12 mouse cellular contexts compared by ENCODE assay signal in the genomic region with DNA sequence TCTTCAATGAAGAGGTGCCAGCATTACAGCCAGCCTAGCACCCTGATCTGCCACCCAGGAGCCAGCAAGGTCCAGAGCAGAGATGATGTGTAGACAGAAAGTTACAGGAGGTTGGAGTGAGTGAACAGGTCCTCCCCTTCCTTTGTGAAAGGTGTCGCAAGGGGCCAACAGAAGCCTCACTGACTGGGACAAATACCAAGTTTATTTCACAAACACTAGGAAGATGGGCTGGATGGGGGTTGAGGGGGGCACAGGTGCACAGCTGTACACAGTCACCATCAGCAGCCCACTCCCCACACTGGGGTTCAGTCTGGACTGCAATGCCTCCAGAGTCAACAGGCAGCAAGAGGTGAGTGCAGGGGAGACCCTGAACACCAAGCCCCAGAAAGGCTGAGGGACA. TPM values are rescaled to one million over a fixed set of nuclear protein-coding genes. Genes with fewer than 3 reads are reported as not detected.
DNase-seq lines count a peak whose midpoint lies in the region; ATAC-seq and TF ChIP-seq lines count a peak whose summit lies in the region.
"Had no signal": no experiment of that assay in that cellular context is flagged by ENCODE, and none has a peak within 500 bp of the region (broad histone marks: within the 10 kb centered on the region; RNA-seq: fewer than 3 reads in every experiment).

No protein-coding gene starts in this region.

- no peak for TF ChIP-seq POLR2A in heart, adult 2 months (IDR thresholded peaks at IDR 0.05; ENCODE audit: insufficient read depth, low read depth, low read length)
- TF ChIP-seq POLR2A in thymus, adult 2 months (IDR thresholded peaks at IDR 0.05; ENCODE audit: control insufficient read depth, extremely low read depth, insufficient read depth, low read length, poor library complexity): no peak

- peak overlapping the region; percentile 92 for H3K4me2 ChIP-seq in heart, embryonic 11.5 days
- peak overlapping the region; percentile 84 for H3K4me2 ChIP-seq in forebrain, postnatal 0 days (ENCODE audit: low read depth)
- peak overlapping the region; percentile 71; the same call in 1 of the 2 replicates for H3K4me2 ChIP-seq in midbrain, embryonic 11.5 days

- no peak overlapping the region for H3K27ac ChIP-seq in heart, embryonic 11.5 days (ENCODE audit: low read depth, low read length)
- H3K27ac ChIP-seq in heart, adult 2 months: no peak overlapping the region
- no peak overlapping the region for H3K27ac ChIP-seq in forebrain, postnatal 0 days (ENCODE audit: low read depth, low read length)
- no peak overlapping the region for H3K27ac ChIP-seq in midbrain, embryonic 11.5 days (ENCODE audit: low read depth, low read length)
- H3K27ac ChIP-seq in thymus, adult 2 months (ENCODE audit: control insufficient read depth, insufficient read depth, low read length): no peak overlapping the region

- no peak for TF ChIP-seq CTCF in heart, adult 2 months (IDR thresholded peaks at IDR 0.05)
- TF ChIP-seq CTCF in forebrain, postnatal 0 days (IDR thresholded peaks at IDR 0.05; ENCODE audit: low read depth): no peak
- no peak for TF ChIP-seq CTCF in thymus, adult 2 months (IDR thresholded peaks at IDR 0.05; ENCODE audit: borderline replicate concordance, control insufficient read depth, extremely low read depth, insufficient read depth, low read length, poor library complexity)

- ATAC-seq in heart, embryonic 11.5 days (replicated peaks; ENCODE audit: insufficient number of reproducible peaks, low FRiP score, low TSS enrichment): no peak
- ATAC-seq in forebrain, postnatal 0 days: no peak
- no peak for ATAC-seq in midbrain, embryonic 11.5 days (ENCODE audit: low FRiP score)
- ATAC-seq: activated CD4-positive, CD25-positive, alpha-beta regulatory T cell, adult 4 months had no signal

- H3K4me3 ChIP-seq in heart, embryonic 11.5 days (ENCODE audit: low read depth, low read length): peak overlapping the region; percentile 87; the same call in 1 of the 2 replicates
- no peak overlapping the region for H3K4me3 ChIP-seq in heart, adult 2 months
- H3K4me3 ChIP-seq in forebrain, postnatal 0 days (ENCODE audit: low read depth, low read length): peak overlapping the region; percentile 83; the same call in 1 of the 2 replicates
- H3K4me3 ChIP-seq in midbrain, embryonic 11.5 days (ENCODE audit: low read depth, low read length): no peak overlapping the region; the same call in 1 of the 2 replicates
- H3K4me3 ChIP-seq in thymus, adult 2 months (ENCODE audit: control insufficient read depth, insufficient read depth, low read length): no peak overlapping the region

- H3K9ac ChIP-seq in heart, embryonic 11.5 days (ENCODE audit: low read depth, low read length): no peak overlapping the region
- no peak overlapping the region for H3K9ac ChIP-seq in heart, adult 2 months (ENCODE audit: low read depth, low read length)
- H3K9ac ChIP-seq in forebrain, postnatal 0 days: 0 out of 2 replicates have a peak overlapping the region, but pooled peaks have one; percentile 87
- H3K9ac ChIP-seq in midbrain, embryonic 11.5 days (ENCODE audit: low read length): peak overlapping the region; percentile 94; the same call in 1 of the 2 replicates

- TF ChIP-seq EP300 in heart, adult 2 months (IDR thresholded peaks at IDR 0.05; ENCODE audit: insufficient read depth, low read depth, low read length): no peak

- H3K79me2 ChIP-seq in heart, adult 2 months (replicated peaks; ENCODE audit: control insufficient read depth, insufficient read depth, low read length): no peaks in the 10 kb centered on the region

- 100% methylated on average over 1 of the region's 1 CpGs for WGBS in heart, embryonic 11.5 days (ENCODE audit: insufficient replicate concordance)
- WGBS in heart, adult 2 months: 92% methylated on average over 1 of the region's 1 CpGs
- 82% methylated on average over 1 of the region's 1 CpGs for WGBS in forebrain, postnatal 0 days
- WGBS in midbrain, embryonic 11.5 days: 100% methylated on average over 1 of the region's 1 CpGs
- WGBS in thymus, adult 2 months: 100% methylated on average over 1 of the region's 1 CpGs

- DNase-seq in heart, adult 2 months: no peak
- peak; percentile 24 for DNase-seq in NIH3T3 (ENCODE audit: low read depth)
- DNase-seq in forebrain, postnatal 0 days: no peak
- no peak for DNase-seq in midbrain, embryonic 11.5 days (ENCODE audit: low spot score, missing footprints)
- DNase-seq in spleen, postnatal 36 days (ENCODE audit: low spot score in 2 of 2): no peak
- no peak for DNase-seq in right cerebral cortex, postnatal 25 days
- no peak for DNase-seq in thymus, adult 2 months
- DNase-seq: cerebellum, postnatal 10 days; gastrocnemius, postnatal 14 days had no signal

- H3K4me1 ChIP-seq in heart, embryonic 11.5 days (ENCODE audit: control insufficient read depth, insufficient read depth, low read length): peaks cover 11% of the 10 kb centered on the region; the same call in 1 of the 2 replicates
- peaks cover 6% of the 10 kb centered on the region for H3K4me1 ChIP-seq in heart, adult 2 months (ENCODE audit: control insufficient read depth, insufficient read depth, low read length)
- peaks cover 16% of the 10 kb centered on the region for H3K4me1 ChIP-seq in forebrain, postnatal 0 days (ENCODE audit: insufficient read depth)
- peaks cover 25% of the 10 kb centered on the region for H3K4me1 ChIP-seq in midbrain, embryonic 11.5 days (ENCODE audit: control insufficient read depth, insufficient read depth, low read length)
- peaks cover 10% of the 10 kb centered on the region for H3K4me1 ChIP-seq in thymus, adult 2 months (replicated peaks; ENCODE audit: control insufficient read depth, insufficient read depth, low read length)

- no peaks in the 10 kb centered on the region for H3K9me3 ChIP-seq in heart, embryonic 11.5 days (replicated peaks; ENCODE audit: control insufficient read depth, low read length)
- H3K9me3 ChIP-seq in forebrain, postnatal 0 days (ENCODE audit: low read length): no peaks in the 10 kb centered on the region
- H3K9me3 ChIP-seq in midbrain, embryonic 11.5 days (ENCODE audit: control insufficient read depth, low read length): no peaks in the 10 kb centered on the region
- H3K9me3 ChIP-seq: megakaryocyte, embryonic 14.5 days had no signal

- peaks cover 15% of the 10 kb centered on the region for H3K36me3 ChIP-seq in heart, embryonic 11.5 days (ENCODE audit: control insufficient read depth, insufficient read depth, low read length)
- no peaks in the 10 kb centered on the region for H3K36me3 ChIP-seq in heart, adult 2 months (ENCODE audit: control insufficient read depth, insufficient read depth, low read length)
- peaks cover 30% of the 10 kb centered on the region for H3K36me3 ChIP-seq in forebrain, postnatal 0 days (ENCODE audit: insufficient read depth)
- no peaks in the 10 kb centered on the region; the same call in 1 of the 2 replicates for H3K36me3 ChIP-seq in midbrain, embryonic 11.5 days (ENCODE audit: control insufficient read depth, insufficient read depth, low read length)
- no peaks in the 10 kb centered on the region; the same call in 1 of the 2 replicates for H3K36me3 ChIP-seq in thymus, adult 2 months (ENCODE audit: control insufficient read depth, insufficient read depth, low read length)

- intact Hi-C loops in heart, adult 2 months (cut with DNase I): no loop called here

- H3K27me3 ChIP-seq in heart, embryonic 11.5 days (ENCODE audit: control insufficient read depth, insufficient read depth, low read length): no peaks in the 10 kb centered on the region
- H3K27me3 ChIP-seq in heart, adult 2 months (ENCODE audit: control insufficient read depth, insufficient read depth, low read length): no peaks in the 10 kb centered on the region
- no peaks in the 10 kb centered on the region for H3K27me3 ChIP-seq in forebrain, postnatal 0 days (ENCODE audit: insufficient read depth, low read length)
- H3K27me3 ChIP-seq in midbrain, embryonic 11.5 days (ENCODE audit: control insufficient read depth, insufficient read depth, low read length): no peaks in the 10 kb centered on the region
- H3K27me3 ChIP-seq in thymus, adult 2 months (ENCODE audit: control insufficient read depth, insufficient read depth, low read length): no peaks in the 10 kb centered on the region; the same call in 1 of the 2 replicates

RNA-seq across cellular contexts. Expression of gene B4galt2, which starts 0.9 kb away (rescaled TPM):
- 13.8 and 14.1 TPM in 2 replicates for polyA plus RNA-seq in heart, embryonic 11.5 days (2014; fragmentation: Nextera tagmentation; extraction: Ambion mirVana)
- 1 to 10 TPM; 4.0 to 4.3 TPM for total RNA-seq in heart, adult 2 months (2021)
- polyA plus RNA-seq in heart, adult 2 months (2012; rRNA removed): 8.6 and 9.3 TPM in 2 replicates
- 179 and 192 TPM in 2 replicates for total RNA-seq in forebrain, postnatal 0 days (2014; rRNA removed)
- polyA plus RNA-seq in forebrain, postnatal 0 days (2015; fragmentation: Nextera tagmentation; extraction: Ambion mirVana): 89.0 and 90.6 TPM in 2 replicates
- polyA plus RNA-seq in midbrain, embryonic 11.5 days (2014; fragmentation: Nextera tagmentation; extraction: Ambion mirVana): 26.8 and 29.1 TPM in 2 replicates
- polyA plus RNA-seq in thymus, adult 2 months (2012; rRNA removed): 3.7 and 4.4 TPM in 2 replicates
- polyA plus RNA-seq: activated CD4-positive, CD25-positive, alpha-beta regulatory T cell, adult 4 months had no signal

RNA-seq across cellular contexts. Expression of gene Atp6v0b, which starts 3.0 kb away (rescaled TPM):
- 194 and 197 TPM in 2 replicates for polyA plus RNA-seq in heart, embryonic 11.5 days (2014; fragmentation: Nextera tagmentation; extraction: Ambion mirVana)
- 100 to 1,000 TPM; 109 to 124 TPM for total RNA-seq in heart, adult 2 months (2021)
- 279 and 324 TPM in 2 replicates for polyA plus RNA-seq in heart, adult 2 months (2012; rRNA removed)
- total RNA-seq in forebrain, postnatal 0 days (2014; rRNA removed): 557 and 600 TPM in 2 replicates
- 599 and 626 TPM in 2 replicates for polyA plus RNA-seq in forebrain, postnatal 0 days (2015; fragmentation: Nextera tagmentation; extraction: Ambion mirVana)
- polyA plus RNA-seq in midbrain, embryonic 11.5 days (2014; fragmentation: Nextera tagmentation; extraction: Ambion mirVana): 214 and 216 TPM in 2 replicates
- 372 and 526 TPM in 2 replicates for polyA plus RNA-seq in thymus, adult 2 months (2012; rRNA removed)

RNA-seq across cellular contexts. Expression of gene Dph2, which starts 7.7 kb away (rescaled TPM):
- 12.7 and 14.2 TPM in 2 replicates for polyA plus RNA-seq in heart, embryonic 11.5 days (2014; fragmentation: Nextera tagmentation; extraction: Ambion mirVana)
- total RNA-seq in heart, adult 2 months (2021): 1 to 10 TPM; 3.0 to 3.9 TPM
- polyA plus RNA-seq in heart, adult 2 months (2012; rRNA removed): 7.3 and 8.4 TPM in 2 replicates
- 21.6 and 22.3 TPM in 2 replicates for total RNA-seq in forebrain, postnatal 0 days (2014; rRNA removed)
- polyA plus RNA-seq in forebrain, postnatal 0 days (2015; fragmentation: Nextera tagmentation; extraction: Ambion mirVana): 16.7 and 17.4 TPM in 2 replicates
- 23.9 and 27.7 TPM in 2 replicates for polyA plus RNA-seq in midbrain, embryonic 11.5 days (2014; fragmentation: Nextera tagmentation; extraction: Ambion mirVana)
- 38.8 and 45.8 TPM in 2 replicates for polyA plus RNA-seq in thymus, adult 2 months (2012; rRNA removed)

RNA-seq across cellular contexts. Expression of gene Ccdc24, which starts 11.8 kb away (rescaled TPM):
- polyA plus RNA-seq in heart, embryonic 11.5 days (2014; fragmentation: Nextera tagmentation; extraction: Ambion mirVana): 0.56 and 0.90 TPM in 2 replicates
- total RNA-seq in heart, adult 2 months (2021): under 1 TPM; 0.09 to 0.18 TPM
- 1.1 and 2.0 TPM in 2 replicates for polyA plus RNA-seq in heart, adult 2 months (2012; rRNA removed)
- total RNA-seq in forebrain, postnatal 0 days (2014; rRNA removed): 3.4 and 7.7 TPM in 2 replicates
- polyA plus RNA-seq in forebrain, postnatal 0 days (2015; fragmentation: Nextera tagmentation; extraction: Ambion mirVana): 0.94 and 1.5 TPM in 2 replicates
- polyA plus RNA-seq in midbrain, embryonic 11.5 days (2014; fragmentation: Nextera tagmentation; extraction: Ambion mirVana): 0.76 and 1.4 TPM in 2 replicates
- polyA plus RNA-seq in thymus, adult 2 months (2012; rRNA removed): 0.51 and 0.81 TPM in 2 replicates
- polyA plus RNA-seq: activated CD4-positive, CD25-positive, alpha-beta regulatory T cell, adult 4 months had no signal

RNA-seq across cellular contexts. Expression of gene Ipo13, which starts 30.7 kb away (rescaled TPM):
- polyA plus RNA-seq in heart, embryonic 11.5 days (2014; fragmentation: Nextera tagmentation; extraction: Ambion mirVana): 31.6 and 37.4 TPM in 2 replicates
- 10 to 100 TPM; 60.8 to 68.4 TPM for total RNA-seq in heart, adult 2 months (2021)
- polyA plus RNA-seq in heart, adult 2 months (2012; rRNA removed): 104 and 108 TPM in 2 replicates
- total RNA-seq in forebrain, postnatal 0 days (2014; rRNA removed): 37.9 and 42.9 TPM in 2 replicates
- polyA plus RNA-seq in forebrain, postnatal 0 days (2015; fragmentation: Nextera tagmentation; extraction: Ambion mirVana): 58.1 and 61.8 TPM in 2 replicates
- polyA plus RNA-seq in midbrain, embryonic 11.5 days (2014; fragmentation: Nextera tagmentation; extraction: Ambion mirVana): 49.0 and 54.7 TPM in 2 replicates
- 87.7 and 96.0 TPM in 2 replicates for polyA plus RNA-seq in thymus, adult 2 months (2012; rRNA removed)

Comparison
In these comparisons a context has a peak if more than half of its experiments do, and no peak if none do; other contexts are left out.
1. H3K4me3 ChIP-seq: peak in heart, embryonic 11.5 days (single experiment) and forebrain, postnatal 0 days (single experiment); none in heart, adult 2 months (single experiment), midbrain, embryonic 11.5 days (single experiment) and thymus, adult 2 months (single experiment).
2. H3K9ac ChIP-seq: peak in forebrain, postnatal 0 days (single experiment) and midbrain, embryonic 11.5 days (single experiment); none in heart, embryonic 11.5 days (single experiment) and heart, adult 2 months (single experiment).
3. Peak in every context shown above with its lines, with median percentiles within 50 percentile points of each other: H3K4me2 ChIP-seq.